Mouse (Mus musculus) thymus, postnatal 0 days (tissue): ENCODE data around the gene 1700049E17Rik2. TPM values are rescaled to one million over a fixed set of nuclear protein-coding genes. Genes with fewer than 3 reads are reported as not detected.
"Not testable (repeated sequence)": the region's sequence is repeated elsewhere in the genome, so short reads cannot be mapped to it uniquely, and the experiment has no call there.

Experiments used
- DNase-seq: peaks from one replicate; pipeline ENCODE4 v3.0.0-alpha.2; 2015; ENCODE audit warnings: low spot score
- polyA plus RNA-seq: library from polyadenylated mRNA; unstranded; fragments of >200 nt; fragmentation: Nextera tagmentation; extraction: Ambion mirVana; gene quantifications from 2 replicates; pipeline ENCODE4 v1.2.1, GENCODE M21; 2015

Gene 1700049E17Rik2
- not detected in 2 replicates for polyA plus RNA-seq

DNA sequence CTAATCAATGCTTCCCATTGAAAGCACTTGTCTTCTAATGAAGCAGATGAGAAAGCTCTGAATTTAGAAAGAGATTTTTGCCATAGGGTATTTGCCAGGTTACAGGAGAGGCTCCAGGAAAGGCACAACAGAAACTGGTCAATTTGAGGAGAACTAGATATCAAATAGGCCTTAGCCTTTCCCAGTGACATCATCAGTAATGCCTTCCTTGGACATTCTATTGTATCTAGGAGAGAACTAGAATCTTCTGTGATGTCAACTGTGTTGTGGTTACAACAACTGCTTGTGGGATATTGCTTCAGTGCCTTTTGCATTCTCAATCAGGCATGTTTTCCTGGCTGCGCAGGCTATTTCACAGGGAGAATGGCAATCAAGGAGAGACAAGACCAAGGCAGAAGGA lies at the start of gene 1700049E17Rik2:
1700049E17Rik2 (plus strand) TSS at position 301 of the 400 bp plus-strand sequence.
- not testable (repeated sequence) for DNase-seq

DNA sequence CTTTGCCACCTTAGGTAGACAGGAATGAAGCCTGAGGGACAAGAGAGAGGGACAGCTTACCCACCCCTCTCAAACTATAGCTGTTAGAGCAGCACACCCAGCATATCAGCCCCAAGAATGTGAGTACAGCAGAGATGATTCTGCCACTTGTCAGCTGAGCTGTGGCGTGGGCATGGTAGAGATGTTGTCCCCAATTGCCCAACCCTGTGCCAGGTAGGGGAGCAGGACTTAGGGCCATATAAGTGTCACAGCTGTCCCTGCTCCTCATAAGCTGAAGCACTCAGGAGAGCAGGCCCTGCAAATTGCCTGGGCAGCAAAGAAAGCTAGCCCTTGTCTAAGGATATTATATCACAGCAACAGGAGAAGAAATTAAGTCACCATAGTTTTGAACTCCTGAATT lies 48.3 kb upstream of the 1700049E17Rik2 start:
- DNase-seq, result not testable (repeated sequence)

DNA sequence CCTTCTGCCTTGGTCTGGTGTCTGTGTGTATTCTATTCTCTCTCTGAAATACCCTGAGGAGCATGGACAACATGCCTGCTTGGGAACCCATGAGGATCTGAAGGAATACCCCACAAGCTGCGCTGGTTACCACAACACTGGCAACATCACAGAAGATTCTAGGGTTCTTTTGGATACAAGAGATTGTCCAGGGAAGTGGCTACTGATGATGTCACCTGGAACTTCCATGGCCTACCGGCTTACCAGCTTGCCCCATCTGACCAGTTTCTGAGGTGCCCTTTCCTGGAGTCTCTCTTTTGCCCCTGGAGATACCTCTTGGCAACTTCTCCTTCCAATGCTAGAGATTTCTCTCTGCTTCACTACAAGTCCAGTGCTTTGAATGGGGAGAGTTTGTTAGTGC lies 17.5 kb upstream of the 1700049E17Rik2 start, which contains the start of gene Gm7970:
Gm7970 (minus strand) TSS at position 101 of the 400 bp plus-strand sequence.
- DNase-seq, result not testable (repeated sequence)

DNA sequence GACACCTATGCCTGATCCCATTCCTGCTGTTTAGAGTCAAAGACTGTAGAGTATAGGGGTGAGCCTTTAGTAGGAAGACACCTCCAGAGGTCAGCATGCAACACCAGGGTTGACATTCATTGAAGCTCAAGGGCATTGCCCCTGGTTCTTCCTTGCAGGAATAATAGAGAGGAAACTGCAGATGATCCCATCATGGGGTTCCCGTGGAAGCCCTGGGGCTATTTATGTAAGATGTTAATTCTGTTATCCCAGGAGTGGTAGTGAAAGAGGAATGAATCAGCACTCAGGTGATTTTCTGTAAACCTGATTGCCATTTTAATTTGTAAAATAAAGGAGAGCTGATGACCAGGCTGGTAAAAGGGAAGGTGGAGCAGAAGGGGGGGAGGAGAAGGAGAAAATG lies 13.3 kb downstream of the 1700049E17Rik2 start:
- not testable (repeated sequence) for DNase-seq

DNA sequence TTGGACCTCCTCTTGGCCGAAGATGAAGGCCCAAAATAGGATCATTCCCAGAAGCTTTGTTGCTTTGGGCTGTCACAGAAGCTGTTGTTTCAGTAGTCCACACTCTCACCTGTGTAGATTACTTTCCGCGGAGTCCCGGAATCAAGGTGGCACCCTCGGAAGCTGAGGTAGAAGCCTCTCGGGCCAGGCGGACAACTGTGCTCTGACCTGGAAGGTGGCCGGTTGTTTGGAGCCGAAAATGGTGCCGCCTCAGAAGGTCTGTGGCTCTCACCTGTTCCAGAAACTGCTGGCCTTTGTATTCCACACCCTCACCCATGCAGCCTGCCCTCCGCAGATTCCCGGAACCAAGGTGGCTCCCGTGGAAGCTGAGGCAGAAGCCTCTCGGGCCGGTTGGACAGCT lies 27.9 kb downstream of the 1700049E17Rik2 start:
- not testable (repeated sequence) for DNase-seq

DNA sequence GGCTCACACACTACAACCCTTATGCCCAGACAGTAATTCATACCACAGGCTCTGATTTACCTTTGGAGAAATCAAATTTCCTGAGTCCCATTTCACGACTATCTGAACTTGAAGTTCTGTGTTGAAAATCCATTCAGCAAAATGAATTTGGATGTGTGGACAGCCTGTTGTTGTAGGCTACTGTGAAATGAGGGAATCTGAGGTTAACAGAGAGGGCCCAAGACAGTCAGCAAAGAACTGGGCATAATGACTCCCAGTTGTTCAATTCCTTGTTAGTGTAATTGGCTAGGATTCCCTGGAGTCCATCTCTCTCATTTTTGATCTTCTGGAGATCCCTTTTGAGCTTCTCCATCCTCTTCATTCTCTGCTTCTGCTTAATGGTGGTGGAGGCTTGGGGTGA lies 37.7 kb downstream of the 1700049E17Rik2 start:
- DNase-seq, result not testable (repeated sequence)

DNA sequence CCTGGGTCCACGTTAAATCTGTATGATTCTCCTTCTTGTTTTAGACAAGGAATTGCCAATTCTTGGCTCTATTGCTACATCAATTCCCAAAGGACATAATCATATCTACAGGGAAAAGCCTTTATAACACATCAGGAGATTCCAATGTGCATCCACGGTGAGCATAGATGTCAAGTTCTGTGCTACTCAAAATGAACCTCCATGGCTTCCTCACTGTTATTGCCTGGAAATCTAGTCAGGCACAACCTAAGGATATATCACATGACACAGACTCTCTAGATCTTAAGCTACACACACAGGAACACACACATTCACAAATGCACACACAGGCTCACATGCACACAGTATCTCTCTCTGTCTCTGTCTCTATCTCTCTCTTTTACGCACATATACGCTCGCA lies 49.5 kb downstream of the 1700049E17Rik2 start:
- DNase-seq, result not testable (repeated sequence)

DNA sequence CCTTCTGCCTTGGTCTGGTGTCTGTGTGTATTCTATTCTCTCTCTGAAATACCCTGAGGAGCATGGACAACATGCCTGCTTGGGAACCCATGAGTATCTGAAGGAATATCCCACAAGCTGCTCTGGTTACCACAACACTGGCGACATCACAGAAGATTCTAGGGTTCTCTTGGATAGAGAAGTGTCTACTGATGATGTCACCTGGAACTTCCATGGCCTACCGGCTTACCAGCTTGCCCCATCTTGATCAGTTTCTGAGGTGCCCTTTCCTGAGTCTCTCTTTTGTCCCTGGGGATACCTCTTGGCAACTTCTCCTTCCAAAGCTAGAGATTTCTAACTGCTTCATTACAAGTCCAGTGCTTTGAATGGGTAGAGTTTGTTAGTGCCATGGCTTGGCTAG lies 51.5 kb downstream of the 1700049E17Rik2 start, which contains the start of gene Gm3072:
Gm3072 (minus strand) TSS at position 101 of the 400 bp plus-strand sequence.
- not testable (repeated sequence) for DNase-seq

DNA sequence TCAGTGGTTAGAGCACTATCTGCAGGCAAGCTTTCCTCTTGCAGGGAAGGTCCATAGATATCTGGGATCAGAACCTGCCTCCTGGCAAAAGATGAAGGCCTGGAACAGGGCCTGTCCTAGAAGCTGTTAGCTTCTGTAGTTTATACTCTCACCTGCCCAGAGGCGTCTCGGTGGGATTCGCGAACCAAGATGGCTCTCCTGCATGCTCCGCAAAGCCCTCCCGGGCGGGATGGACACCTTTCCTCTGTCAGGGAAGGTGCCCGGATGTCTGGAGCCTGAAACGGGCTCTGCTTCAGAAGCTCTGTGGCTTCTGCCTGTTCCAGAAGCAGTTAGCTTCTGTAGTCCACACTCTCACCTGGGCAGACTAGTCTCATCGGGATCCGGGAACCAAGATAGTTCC lies 57.1 kb downstream of the 1700049E17Rik2 start:
- DNase-seq, result not testable (repeated sequence)

Other genes with a start within 250 kb of the 1700049E17Rik2 start
- gene Gm5798, start 224.6 kb upstream of the 1700049E17Rik2 start, polyA plus RNA-seq, result not detected in 2 replicates
- not detected in 2 replicates for gene Gm7945, start 186.8 kb upstream of the 1700049E17Rik2 start, polyA plus RNA-seq
- not detected in 2 replicates for gene Gm6482, start 164.9 kb upstream of the 1700049E17Rik2 start, polyA plus RNA-seq
- gene Gm7954, start 119.7 kb upstream of the 1700049E17Rik2 start, polyA plus RNA-seq, result not detected in 2 replicates
- not detected in 2 replicates for gene Gm3486, start 83.7 kb upstream of the 1700049E17Rik2 start, polyA plus RNA-seq
- not detected in 2 replicates for gene Gm7970, start 17.6 kb upstream of the 1700049E17Rik2 start, polyA plus RNA-seq
- gene Gm3072, start 51.4 kb downstream of the 1700049E17Rik2 start, polyA plus RNA-seq, result not detected in 2 replicates
- gene Gm3676, start 73.3 kb downstream of the 1700049E17Rik2 start, polyA plus RNA-seq, result not detected in 2 replicates
- not detected in 2 replicates for gene Gm8068, start 128.7 kb downstream of the 1700049E17Rik2 start, polyA plus RNA-seq
- not detected in 2 replicates for gene Gm7929, start 177.4 kb downstream of the 1700049E17Rik2 start, polyA plus RNA-seq
- gene Gm47189, start 199.2 kb downstream of the 1700049E17Rik2 start, polyA plus RNA-seq, result not detected in 2 replicates